Mouse (Mus musculus) lung, postnatal 0 days (tissue): ENCODE results near the gene Ywhah.

Source experiments
- CTCF ChIP-seq: IDR thresholded peaks from 2 replicates; pipeline ENCODE4 v1.5.1; 2016; ENCODE audit warnings: antibody characterized with exemption, mild to moderate bottlenecking
- EP300 ChIP-seq: IDR thresholded peaks from 2 replicates; pipeline ENCODE4 v1.6.1; 2016; ENCODE audit warnings: antibody characterized with exemption, mild to moderate bottlenecking, control low read depth

DNA sequence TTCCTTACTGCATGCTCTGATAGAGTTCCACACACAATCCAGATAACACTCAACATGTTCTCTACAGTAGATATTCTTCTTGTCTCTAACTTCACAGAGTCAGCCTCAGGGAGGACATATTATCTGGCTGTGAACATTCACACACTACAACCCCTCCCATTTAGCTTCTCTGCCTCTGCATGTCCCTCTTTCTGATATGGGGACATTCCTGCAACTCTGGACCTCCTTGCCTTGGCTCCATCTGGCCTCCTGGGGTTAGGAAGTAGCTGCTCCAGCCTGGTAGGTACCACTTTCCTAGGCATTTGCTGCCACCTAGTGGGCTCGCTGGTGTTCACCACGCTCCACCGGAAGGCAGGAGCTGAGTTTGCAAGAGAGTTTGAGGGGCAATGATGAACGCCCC lies 14.5 kb downstream of the Ywhah start:
- TF ChIP-seq CTCF (peak; percentile 96), EP300 (no peak)
